Mouse (Mus musculus): ENCODE measurements around the gene Raly.

GRCm38 (mm10) chr2:154848086-154848485, 57.2 kb downstream of the Raly start:
- TF ChIP-seq POLR2A (IDR thresholded peaks at IDR 0.05; ENCODE audit: low read depth, low read length): no peak
- TF ChIP-seq CTCF (IDR thresholded peaks at IDR 0.05; ENCODE audit: extremely low read depth, insufficient read length, insufficient replicate concordance, low read depth, low read length): no peak
